Mouse (Mus musculus) E14TG2a.4 (cell line): ENCODE results near the gene Gm45713.

ENCODE experiments used
- CTCF ChIP-seq: conservative IDR thresholded peaks from 2 replicates; pipeline ENCODE4 v1.5.1; 2014; ENCODE audit warnings: low read length
- NANOG ChIP-seq: IDR thresholded peaks from 2 replicates; pipeline ENCODE4 v1.6.1; 2014; ENCODE audit warnings: borderline replicate concordance, low read length, mixed read lengths
- POU5F1 ChIP-seq: IDR thresholded peaks from 2 replicates; pipeline ENCODE4 v1.6.1; 2014; ENCODE audit warnings: low read length, borderline replicate concordance

GRCm38 (mm10) chr7:45141914-45142313 is 5.9 kb upstream of the Gm45713 start:
- no peak for TF ChIP-seq CTCF
- TF ChIP-seq POU5F1, result no peak
- TF ChIP-seq NANOG, result no peak
